Mouse (Mus musculus) WW6 (cell line): ENCODE results near the gene Ntf3.

Experiments
- DNase-seq: peaks from one replicate; pipeline ENCODE4 v3.0.0-alpha.2; 2013; ENCODE audit warnings: low read depth, low spot score

The Ntf3 gene

GRCm38 (mm10) chr6:126159279-126160066 lies 7.2 kb downstream of the Ntf3 start:
- DNase-seq: no peak

- no peak for DNase-seq
Observed at GRCm38 (mm10) chr6:126155928-126156327, 10.8 kb downstream of the Ntf3 start.

GRCm38 (mm10) chr6:126154372-126154982 lies 12.2 kb downstream of the Ntf3 start:
- no peak for DNase-seq

GRCm38 (mm10) chr6:126153154-126153553 lies 13.6 kb downstream of the Ntf3 start:
- no peak for DNase-seq

- no peak for DNase-seq
Observed at GRCm38 (mm10) chr6:126143659-126144058, 23.1 kb downstream of the Ntf3 start.

GRCm38 (mm10) chr6:126142741-126143140 lies 24.0 kb downstream of the Ntf3 start:
- no peak for DNase-seq

GRCm38 (mm10) chr6:126142021-126142554 lies 24.6 kb downstream of the Ntf3 start:
- DNase-seq: no peak

- no peak for DNase-seq
Observed at GRCm38 (mm10) chr6:126141472-126141871, 25.2 kb downstream of the Ntf3 start.

- no peak for DNase-seq
Observed at GRCm38 (mm10) chr6:126140961-126141360, 25.7 kb downstream of the Ntf3 start.

- DNase-seq: no peak
Observed at GRCm38 (mm10) chr6:126140416-126140815, 26.3 kb downstream of the Ntf3 start.

- DNase-seq: no peak
Observed at GRCm38 (mm10) chr6:126134155-126134906, 32.4 kb downstream of the Ntf3 start.

- DNase-seq: no peak
Observed at GRCm38 (mm10) chr6:126128238-126128637, 38.5 kb downstream of the Ntf3 start.

- DNase-seq: no peak
Observed at GRCm38 (mm10) chr6:126118247-126118646, 48.5 kb downstream of the Ntf3 start.

- DNase-seq: no peak
Observed at GRCm38 (mm10) chr6:126117191-126117590, 49.5 kb downstream of the Ntf3 start.

- no peak for DNase-seq
Observed at GRCm38 (mm10) chr6:126114934-126115633, 51.6 kb downstream of the Ntf3 start.

GRCm38 (mm10) chr6:126110892-126111835 lies 55.5 kb downstream of the Ntf3 start:
- DNase-seq: no peak

GRCm38 (mm10) chr6:126109184-126109583 lies 57.5 kb downstream of the Ntf3 start:
- DNase-seq: no peak

- DNase-seq: no peak
Observed at GRCm38 (mm10) chr6:126108771-126109170, 57.9 kb downstream of the Ntf3 start.

GRCm38 (mm10) chr6:126107398-126107797 lies 59.3 kb downstream of the Ntf3 start:
- no peak for DNase-seq

GRCm38 (mm10) chr6:126106798-126107173 lies 59.9 kb downstream of the Ntf3 start:
- no peak for DNase-seq
